Mouse (Mus musculus) limb, embryonic 12.5 days (tissue): ENCODE measurements around the gene Kcnj10. TPM values are rescaled to one million over a fixed set of nuclear protein-coding genes. Genes with fewer than 3 reads are reported as not detected.

Experiments
- ATAC-seq: fragments of 200-750 bp; cut with Nextera tagmentation; 2 replicates; pipeline ENCODE4 v1.8.0; 2017; ENCODE audit warnings: low read depth, moderate TSS enrichment; ENCODE audit not compliant: insufficient number of reproducible peaks, insufficient read depth, low FRiP score, low TSS enrichment
- H3K27ac ChIP-seq: fragments of 300-500 bp; sonication (generic); 2 replicates; pipeline ENCODE4 v1.5.1; 2016; ENCODE audit warnings: mild to moderate bottlenecking, moderate library complexity
- H3K27me3 ChIP-seq: fragments of 300-500 bp; sonication (generic); 2 replicates; pipeline ENCODE4 v1.6.1; 2016; ENCODE audit warnings: mild to moderate bottlenecking, moderate library complexity
- H3K36me3 ChIP-seq: fragments of 300-500 bp; sonication (generic); 2 replicates; pipeline ENCODE4 v1.6.1; 2016; ENCODE audit warnings: mild to moderate bottlenecking, moderate library complexity
- H3K4me1 ChIP-seq: fragments of 300-500 bp; sonication (generic); replicated peaks from 2 replicates; pipeline ENCODE4 v1.6.1; 2016
- H3K4me2 ChIP-seq: fragments of 300-500 bp; sonication (generic); 2 replicates; pipeline ENCODE4 v1.6.1; 2016; ENCODE audit warnings: mild to moderate bottlenecking, moderate library complexity
- H3K4me3 ChIP-seq: fragments of 300-500 bp; sonication (generic); replicated peaks from 2 replicates; pipeline ENCODE4 v1.5.1; 2016; ENCODE audit warnings: mild to moderate bottlenecking
- H3K9ac ChIP-seq: fragments of 300-500 bp; sonication (generic); replicated peaks from 2 replicates; pipeline ENCODE4 v1.6.1; 2016; ENCODE audit warnings: mild to moderate bottlenecking, moderate library complexity
- H3K9me3 ChIP-seq: fragments of 300-500 bp; sonication (generic); 2 replicates; pipeline ENCODE4 v1.6.1; 2016; ENCODE audit warnings: mild to moderate bottlenecking, moderate library complexity
- WGBS: fragments of 180-500 bp; shearing (Covaris S2); methylation state at CpG from one replicate; pipeline ENCODE4 v1.1.7; 2016; 5-methylcytosine and 5-hydroxymethylcytosine counted together
- polyA plus RNA-seq: library from polyadenylated mRNA; unstranded; fragments of >200 nt; fragmentation: Nextera tagmentation; extraction: Ambion mirVana; gene quantifications from 2 replicates; pipeline ENCODE4 v1.2.1, GENCODE M21; 2016

Gene Kcnj10
- polyA plus RNA-seq, 1 experiment from 2014 or later, result 0.05 TPM

- Histone ChIP-seq H3K9ac (no peak overlapping the region), H3K36me3 (peaks cover 18% of the 10 kb centered on the region), H3K27me3 (peaks cover 51% of the 10 kb centered on the region), H3K4me2 (no peak overlapping the region), H3K4me3 (no peak overlapping the region), H3K9me3 (peaks cover 3% of the 10 kb centered on the region; the same call in 1 of the 2 replicates), H3K4me1 (0 out of 2 replicates have a peak, but pooled peaks cover 19% of the 10 kb centered on the region), H3K27ac (no peak overlapping the region)
- no peak for ATAC-seq
- WGBS, result 67% methylated on average over 6 of the region's 6 CpGs
These were observed 17.1 kb upstream of the Kcnj10 start for GRCm38 (mm10) chr1:172323801-172324359.

GRCm38 (mm10) chr1:172324725-172325124 is 16.3 kb upstream of the Kcnj10 start:
- ATAC-seq, result peak; percentile 35; the same call in 1 of the 2 replicates
- peaks cover 59% of the 10 kb centered on the region for H3K27me3 ChIP-seq

GRCm38 (mm10) chr1:172325680-172326535 is 15.1 kb upstream of the Kcnj10 start:
- ATAC-seq, result no peak; the same call in 1 of the 2 replicates
- H3K4me1 ChIP-seq, result 0 out of 2 replicates have a peak, but pooled peaks cover 16% of the 10 kb centered on the region
- H3K9ac ChIP-seq, result no peak overlapping the region; the same call in 1 of the 2 replicates
- no peaks in the 10 kb centered on the region for H3K36me3 ChIP-seq
- H3K4me2 ChIP-seq, result peak overlapping the region; percentile 85
- peaks cover 3% of the 10 kb centered on the region; the same call in 1 of the 2 replicates for H3K9me3 ChIP-seq
- H3K4me3 ChIP-seq, result peak overlapping the region; percentile 47
- WGBS, result 21% methylated on average over 94 of the region's 94 CpGs
- peaks cover 71% of the 10 kb centered on the region for H3K27me3 ChIP-seq
- H3K27ac ChIP-seq, result no peak overlapping the region

More at GRCm38 (mm10) chr1:172324725-172325124, 16.3 kb upstream of the Kcnj10 start:
- WGBS, result 6% methylated on average over 7 of the region's 7 CpGs
- H3K36me3 ChIP-seq, result peaks cover 9% of the 10 kb centered on the region; the same call in 1 of the 2 replicates
- H3K4me2 ChIP-seq, result no peak overlapping the region
- no peak overlapping the region for H3K27ac ChIP-seq
- H3K9ac ChIP-seq, result no peak overlapping the region
- H3K4me3 ChIP-seq, result no peak overlapping the region
- 0 out of 2 replicates have a peak, but pooled peaks cover 19% of the 10 kb centered on the region for H3K4me1 ChIP-seq
- peaks cover 3% of the 10 kb centered on the region; the same call in 1 of the 2 replicates for H3K9me3 ChIP-seq

GRCm38 (mm10) chr1:172326684-172327083 is 14.3 kb upstream of the Kcnj10 start:
- WGBS, result 58% methylated on average over 11 of the region's 11 CpGs
- Histone ChIP-seq H3K4me2 (peak overlapping the region; percentile 85), H3K4me3 (peak overlapping the region; percentile 47), H3K4me1 (0 out of 2 replicates have a peak, but pooled peaks cover 13% of the 10 kb centered on the region), H3K36me3 (no peaks in the 10 kb centered on the region), H3K9me3 (peaks cover 3% of the 10 kb centered on the region; the same call in 1 of the 2 replicates), H3K27me3 (peaks cover 79% of the 10 kb centered on the region), H3K9ac (no peak overlapping the region), H3K27ac (no peak overlapping the region)
- ATAC-seq, result no peak

GRCm38 (mm10) chr1:172327206-172328001 is 13.6 kb upstream of the Kcnj10 start:
- peaks cover 81% of the 10 kb centered on the region for H3K27me3 ChIP-seq

GRCm38 (mm10) chr1:172328041-172328440 is 13.0 kb upstream of the Kcnj10 start:
- no peaks in the 10 kb centered on the region for H3K36me3 ChIP-seq
- ATAC-seq, result no peak
- H3K9me3 ChIP-seq, result peaks cover 3% of the 10 kb centered on the region; the same call in 1 of the 2 replicates
- H3K4me1 ChIP-seq, result 0 out of 2 replicates have a peak, but pooled peaks cover 10% of the 10 kb centered on the region
- H3K9ac ChIP-seq, result no peak overlapping the region
- no peak overlapping the region for H3K27ac ChIP-seq
- H3K4me3 ChIP-seq, result no peak overlapping the region
- H3K27me3 ChIP-seq, result peaks cover 82% of the 10 kb centered on the region
- WGBS, result 78% methylated on average over 3 of the region's 3 CpGs
- no peak overlapping the region for H3K4me2 ChIP-seq

More at GRCm38 (mm10) chr1:172327206-172328001, 13.6 kb upstream of the Kcnj10 start:
- ATAC-seq, result no peak
- no peaks in the 10 kb centered on the region for H3K36me3 ChIP-seq
- 0 out of 2 replicates have a peak, but pooled peaks cover 10% of the 10 kb centered on the region for H3K4me1 ChIP-seq
- H3K27ac ChIP-seq, result no peak overlapping the region
- no peak overlapping the region for H3K4me3 ChIP-seq
- H3K9ac ChIP-seq, result no peak overlapping the region
- WGBS, result 88% methylated on average over 16 of the region's 16 CpGs
- H3K9me3 ChIP-seq, result peaks cover 3% of the 10 kb centered on the region; the same call in 1 of the 2 replicates
- H3K4me2 ChIP-seq, result no peak overlapping the region

GRCm38 (mm10) chr1:172328461-172328860 is 12.5 kb upstream of the Kcnj10 start:
- Histone ChIP-seq H3K27me3 (peaks cover 85% of the 10 kb centered on the region), H3K4me2 (no peak overlapping the region), H3K4me1 (0 out of 2 replicates have a peak, but pooled peaks cover 10% of the 10 kb centered on the region), H3K36me3 (no peaks in the 10 kb centered on the region), H3K9ac (no peak overlapping the region), H3K4me3 (no peak overlapping the region), H3K27ac (no peak overlapping the region), H3K9me3 (peaks cover 3% of the 10 kb centered on the region; the same call in 1 of the 2 replicates)
- 80% methylated on average over 7 of the region's 7 CpGs for WGBS
- no peak for ATAC-seq

- no peak within 1 kb of the TSS for H3K4me2 ChIP-seq
- ATAC-seq, result no peak
- H3K9me3 ChIP-seq, result peaks cover 3% of the 10 kb centered on the region; the same call in 1 of the 2 replicates
- H3K4me3 ChIP-seq, result no peak within 1 kb of the TSS
- H3K4me1 ChIP-seq, result 0 out of 2 replicates have a peak, but pooled peaks cover 10% of the 10 kb centered on the region
- no peak within 1 kb of the TSS for H3K27ac ChIP-seq
- no peak within 1 kb of the TSS for H3K9ac ChIP-seq
- H3K36me3 ChIP-seq, result no peaks in the 10 kb centered on the region
- peaks cover 92% of the 10 kb centered on the region for H3K27me3 ChIP-seq
- 43% methylated on average over 9 of the region's 9 CpGs for whole genome bisulfite sequencing
These were observed 11.9 kb upstream of the Kcnj10 start, which contains the start of gene Kcnj9 for GRCm38 (mm10) chr1:172329131-172329530. Gene Kcnj9, minus strand, starts transcription at chr1:172329318.

GRCm38 (mm10) chr1:172329616-172330015 is 11.4 kb upstream of the Kcnj10 start:
- WGBS, result 74% methylated on average over 6 of the region's 6 CpGs
- Histone ChIP-seq H3K27me3 (peaks cover 92% of the 10 kb centered on the region), H3K4me3 (no peak overlapping the region), H3K9me3 (peaks cover 3% of the 10 kb centered on the region; the same call in 1 of the 2 replicates), H3K9ac (no peak overlapping the region), H3K4me1 (0 out of 2 replicates have a peak, but pooled peaks cover 10% of the 10 kb centered on the region), H3K4me2 (no peak overlapping the region), H3K27ac (no peak overlapping the region), H3K36me3 (no peaks in the 10 kb centered on the region)
- ATAC-seq, result no peak

GRCm38 (mm10) chr1:172331422-172331947 is 9.5 kb upstream of the Kcnj10 start:
- Histone ChIP-seq H3K9me3 (peaks cover 3% of the 10 kb centered on the region; the same call in 1 of the 2 replicates), H3K4me1 (no peaks in the 10 kb centered on the region), H3K4me3 (no peak overlapping the region), H3K9ac (no peak overlapping the region), H3K27ac (no peak overlapping the region), H3K4me2 (no peak overlapping the region), H3K36me3 (no peaks in the 10 kb centered on the region), H3K27me3 (peaks cover 88% of the 10 kb centered on the region)
- WGBS, result 79% methylated on average over 8 of the region's 8 CpGs
- no peak for ATAC-seq
